Mouse (Mus musculus): ENCODE results near the gene Fmod. TPM values are rescaled to one million over a fixed set of nuclear protein-coding genes. Genes with fewer than 3 reads are reported as not detected.
A peak's percentile ranks its signal among the peaks of the same experiment; 100 is the strongest.

The Fmod gene
- 12.5 and 17.1 TPM in 2 replicates for polyA plus RNA-seq (2015; fragmentation: Nextera tagmentation; extraction: Ambion mirVana)

GRCm38 (mm10) chr1:134037172-134037571 is at the start of gene Fmod:
Gene Fmod (plus strand): TSS chr1:134037254.
- peak within 1 kb of the TSS; percentile 45 for H3K27ac ChIP-seq (ENCODE audit: low read length)
- H3K9me3 ChIP-seq (ENCODE audit: low read length) = no peaks in the 10 kb centered on the region
- peak within 1 kb of the TSS; percentile 17; the same call in 1 of the 2 replicates for H3K9ac ChIP-seq (replicated peaks; ENCODE audit: low read length)
- H3K4me2 ChIP-seq (replicated peaks; ENCODE audit: low read depth, low read length) = peak within 1 kb of the TSS; percentile 45
- peak; percentile 57; the same call in 1 of the 2 replicates for ATAC-seq (ENCODE audit: low FRiP score, low TSS enrichment)
- H3K4me1 ChIP-seq (ENCODE audit: insufficient read depth, low read length) = peaks cover 15% of the 10 kb centered on the region
- no peaks in the 10 kb centered on the region for H3K27me3 ChIP-seq (ENCODE audit: insufficient read depth, low read length)
- no peaks in the 10 kb centered on the region for H3K36me3 ChIP-seq (ENCODE audit: insufficient read depth, low read length)
- 17% methylated on average over 9 of the region's 9 CpGs for WGBS
- peak within 1 kb of the TSS; percentile 24; the same call in 1 of the 2 replicates for H3K4me3 ChIP-seq (ENCODE audit: low read length)

- Histone ChIP-seq H3K27me3 (ENCODE audit: insufficient read depth, low read length) (no peaks in the 10 kb centered on the region), H3K9ac (replicated peaks; ENCODE audit: low read length) (no peak overlapping the region), H3K27ac (ENCODE audit: low read length) (no peak overlapping the region), H3K4me3 (ENCODE audit: low read length) (no peak overlapping the region), H3K36me3 (ENCODE audit: insufficient read depth, low read length) (no peaks in the 10 kb centered on the region), H3K9me3 (ENCODE audit: low read length) (no peaks in the 10 kb centered on the region), H3K4me2 (replicated peaks; ENCODE audit: low read depth, low read length) (no peak overlapping the region), H3K4me1 (ENCODE audit: insufficient read depth, low read length) (no peaks in the 10 kb centered on the region; the same call in 1 of the 2 replicates)
- ATAC-seq (ENCODE audit: low FRiP score, low TSS enrichment) = no peak
- 17% methylated on average over 3 of the region's 3 CpGs for WGBS
These were observed 48.2 kb upstream of the Fmod start for GRCm38 (mm10) chr1:133988845-133989244.

- H3K9me3 ChIP-seq (ENCODE audit: low read length) = no peaks in the 10 kb centered on the region
- H3K4me3 ChIP-seq (ENCODE audit: low read length) = no peak overlapping the region
- H3K4me2 ChIP-seq (replicated peaks; ENCODE audit: low read depth, low read length) = no peak overlapping the region
- no peak for ATAC-seq (ENCODE audit: low FRiP score, low TSS enrichment)
- H3K36me3 ChIP-seq (ENCODE audit: insufficient read depth, low read length) = no peaks in the 10 kb centered on the region
- no peak overlapping the region for H3K9ac ChIP-seq (replicated peaks; ENCODE audit: low read length)
- no peak overlapping the region for H3K27ac ChIP-seq (ENCODE audit: low read length)
- 60% methylated on average over 8 of the region's 8 CpGs for WGBS
- H3K27me3 ChIP-seq (ENCODE audit: insufficient read depth, low read length) = no peaks in the 10 kb centered on the region
- no peaks in the 10 kb centered on the region; the same call in 1 of the 2 replicates for H3K4me1 ChIP-seq (ENCODE audit: insufficient read depth, low read length)
These were observed 45.8 kb upstream of the Fmod start for GRCm38 (mm10) chr1:133991277-133991676.

- ATAC-seq (ENCODE audit: low FRiP score, low TSS enrichment) = no peak
- Histone ChIP-seq H3K9ac (replicated peaks; ENCODE audit: low read length) (no peak overlapping the region), H3K36me3 (ENCODE audit: insufficient read depth, low read length) (no peaks in the 10 kb centered on the region), H3K4me3 (ENCODE audit: low read length) (no peak overlapping the region), H3K27ac (ENCODE audit: low read length) (no peak overlapping the region), H3K9me3 (ENCODE audit: low read length) (no peaks in the 10 kb centered on the region), H3K4me2 (replicated peaks; ENCODE audit: low read depth, low read length) (no peak overlapping the region), H3K27me3 (ENCODE audit: insufficient read depth, low read length) (no peaks in the 10 kb centered on the region), H3K4me1 (ENCODE audit: insufficient read depth, low read length) (no peaks in the 10 kb centered on the region)
- WGBS = 59% methylated on average over 7 of the region's 7 CpGs
These were observed 31.6 kb upstream of the Fmod start for GRCm38 (mm10) chr1:134005490-134005889.

- Histone ChIP-seq H3K9me3 (ENCODE audit: low read length) (no peaks in the 10 kb centered on the region), H3K4me1 (ENCODE audit: insufficient read depth, low read length) (no peaks in the 10 kb centered on the region), H3K4me2 (replicated peaks; ENCODE audit: low read depth, low read length) (no peak overlapping the region), H3K4me3 (ENCODE audit: low read length) (no peak overlapping the region), H3K27me3 (ENCODE audit: insufficient read depth, low read length) (no peaks in the 10 kb centered on the region), H3K27ac (ENCODE audit: low read length) (no peak overlapping the region), H3K36me3 (ENCODE audit: insufficient read depth, low read length) (no peaks in the 10 kb centered on the region), H3K9ac (replicated peaks; ENCODE audit: low read length) (no peak overlapping the region)
- 69% methylated on average over 11 of the region's 11 CpGs for WGBS
- no peak for ATAC-seq (ENCODE audit: low FRiP score, low TSS enrichment)
These were observed 30.8 kb upstream of the Fmod start for GRCm38 (mm10) chr1:134006105-134006764.

- WGBS = 87% methylated on average over 9 of the region's 9 CpGs
- H3K36me3 ChIP-seq (ENCODE audit: insufficient read depth, low read length) = no peaks in the 10 kb centered on the region
- H3K27ac ChIP-seq (ENCODE audit: low read length) = no peak overlapping the region
- no peak overlapping the region for H3K9ac ChIP-seq (replicated peaks; ENCODE audit: low read length)
- no peaks in the 10 kb centered on the region for H3K27me3 ChIP-seq (ENCODE audit: insufficient read depth, low read length)
- no peaks in the 10 kb centered on the region for H3K9me3 ChIP-seq (ENCODE audit: low read length)
- ATAC-seq (ENCODE audit: low FRiP score, low TSS enrichment) = no peak
- H3K4me2 ChIP-seq (replicated peaks; ENCODE audit: low read depth, low read length) = no peak overlapping the region
- no peak overlapping the region for H3K4me3 ChIP-seq (ENCODE audit: low read length)
- peaks cover 4% of the 10 kb centered on the region; the same call in 1 of the 2 replicates for H3K4me1 ChIP-seq (ENCODE audit: insufficient read depth, low read length)
These were observed 12.6 kb upstream of the Fmod start for GRCm38 (mm10) chr1:134024293-134024971.

- ATAC-seq (ENCODE audit: low FRiP score, low TSS enrichment) = no peak
- Histone ChIP-seq H3K27me3 (ENCODE audit: insufficient read depth, low read length) (no peaks in the 10 kb centered on the region), H3K27ac (ENCODE audit: low read length) (no peak overlapping the region), H3K4me2 (replicated peaks; ENCODE audit: low read depth, low read length) (no peak overlapping the region), H3K9me3 (ENCODE audit: low read length) (no peaks in the 10 kb centered on the region), H3K4me1 (ENCODE audit: insufficient read depth, low read length) (peaks cover 4% of the 10 kb centered on the region; the same call in 1 of the 2 replicates), H3K36me3 (ENCODE audit: insufficient read depth, low read length) (no peaks in the 10 kb centered on the region), H3K4me3 (ENCODE audit: low read length) (no peak overlapping the region), H3K9ac (replicated peaks; ENCODE audit: low read length) (no peak overlapping the region)
- 70% methylated on average over 5 of the region's 5 CpGs for WGBS
These were observed 11.1 kb upstream of the Fmod start for GRCm38 (mm10) chr1:134025975-134026374.

- Histone ChIP-seq H3K4me3 (ENCODE audit: low read length) (no peak overlapping the region), H3K9ac (replicated peaks; ENCODE audit: low read length) (no peak overlapping the region), H3K27me3 (ENCODE audit: insufficient read depth, low read length) (no peaks in the 10 kb centered on the region), H3K4me2 (replicated peaks; ENCODE audit: low read depth, low read length) (no peak overlapping the region), H3K36me3 (ENCODE audit: insufficient read depth, low read length) (no peaks in the 10 kb centered on the region), H3K9me3 (ENCODE audit: low read length) (no peaks in the 10 kb centered on the region), H3K4me1 (ENCODE audit: insufficient read depth, low read length) (peaks cover 4% of the 10 kb centered on the region; the same call in 1 of the 2 replicates), H3K27ac (ENCODE audit: low read length) (no peak overlapping the region)
- no peak for ATAC-seq (ENCODE audit: low FRiP score, low TSS enrichment)
- WGBS = 85% methylated on average over 9 of the region's 9 CpGs
These were observed 10.3 kb upstream of the Fmod start for GRCm38 (mm10) chr1:134026741-134027140.

GRCm38 (mm10) chr1:134028161-134028846 is 8.8 kb upstream of the Fmod start:
- 53% methylated on average over 14 of the region's 14 CpGs for WGBS
- no peaks in the 10 kb centered on the region for H3K9me3 ChIP-seq (ENCODE audit: low read length)
- no peak overlapping the region for H3K4me3 ChIP-seq (ENCODE audit: low read length)
- peaks cover 4% of the 10 kb centered on the region; the same call in 1 of the 2 replicates for H3K4me1 ChIP-seq (ENCODE audit: insufficient read depth, low read length)
- H3K4me2 ChIP-seq (replicated peaks; ENCODE audit: low read depth, low read length) = no peak overlapping the region
- H3K27me3 ChIP-seq (ENCODE audit: insufficient read depth, low read length) = no peaks in the 10 kb centered on the region
- no peak overlapping the region for H3K9ac ChIP-seq (replicated peaks; ENCODE audit: low read length)
- H3K27ac ChIP-seq (ENCODE audit: low read length) = no peak overlapping the region
- no peak for ATAC-seq (ENCODE audit: low FRiP score, low TSS enrichment)
- no peaks in the 10 kb centered on the region for H3K36me3 ChIP-seq (ENCODE audit: insufficient read depth, low read length)

Data from kidney, embryonic 16.5 days (tissue).